Mouse (Mus musculus) left cerebral cortex, adult 6 months (tissue): ENCODE measurements around the gene Bcas2. TPM values are rescaled to one million over a fixed set of nuclear protein-coding genes. Genes with fewer than 3 reads are reported as not detected.

Source experiments
- long read RNA-seq, 2 experiments: library from polyadenylated mRNA; unstranded; transcript quantifications; one replicate each; pipeline ENCODE4 v2.0.0; 2019 to 2020
- polyA plus RNA-seq: library from polyadenylated mRNA; unstranded; fragments of <200 nt; fragmentation: Nextera tagmentation; gene quantifications from 2 replicates; pipeline ENCODE4 v1.2.3, GENCODE M21; 2021

The Bcas2 gene
- 135 and 171 TPM in 2 replicates for polyA plus RNA-seq
- long read RNA-seq, experiment 1, transcript Bcas2-203 (5 exons, 3,878 nt) = minor isoform, 11 of 273 reads
- long read RNA-seq, experiment 1, transcript Bcas2-201 (7 exons, 1,467 nt) = major isoform, 214 of 273 reads
- long read RNA-seq, experiment 1, transcript Bcas2-206 (6 exons, 737 nt) = minor isoform, 21 of 273 reads
- long read RNA-seq, experiment 1, partial matches to known transcripts = 10 of 273 reads
- long read RNA-seq, experiment 1, other reads (novel, unspliced or antisense) = 14 of 273 reads
- long read RNA-seq, experiment 2, transcript Bcas2-201 (7 exons, 1,467 nt) = major isoform, 190 of 246 reads
- long read RNA-seq, experiment 2, transcript Bcas2-206 (6 exons, 737 nt) = minor isoform, 10 of 246 reads
- long read RNA-seq, experiment 2, partial matches to known transcripts = 10 of 246 reads
- long read RNA-seq, experiment 2, other reads (novel, unspliced or antisense) = 36 of 246 reads

GRCm38 (mm10) chr3:103171505-103172267 is at the start of gene Bcas2:
TSS of gene Bcas2 (plus strand) at chr3:103171655.

Other genes starting within 250 kb of the Bcas2 start
- not detected in 2 replicates for gene Sycp1, start 235.6 kb upstream of the Bcas2 start, polyA plus RNA-seq
- not detected in 2 replicates for gene Nr1h5, start 207.5 kb upstream of the Bcas2 start, polyA plus RNA-seq
- gene Sike1, start 175.9 kb upstream of the Bcas2 start, polyA plus RNA-seq = 29.7 and 32.8 TPM in 2 replicates
- 103 and 136 TPM in 2 replicates for gene Csde1, start 151.2 kb upstream of the Bcas2 start, polyA plus RNA-seq
- 39.1 and 47.7 TPM in 2 replicates for gene Nras, start 113.4 kb upstream of the Bcas2 start, polyA plus RNA-seq
- not detected in 2 replicates for gene Ampd1, start 97.6 kb upstream of the Bcas2 start, polyA plus RNA-seq
- gene Dennd2c, start 69.1 kb upstream of the Bcas2 start, polyA plus RNA-seq = 0.15 and 0.21 TPM in 2 replicates
- gene Trim33, start 107.6 kb downstream of the Bcas2 start, polyA plus RNA-seq = 3.5 and 5.1 TPM in 2 replicates